1 mouse cellular context compared by ENCODE assay signal in genomic region chr7:16874190-16874589, GRCm38 (mm10).
TF ChIP-seq lines count a peak whose summit lies in the region.

No protein-coding gene starts in this region.

TF ChIP-seq in C2C12, 6 proteins besides CTCF, POLR2A, EP300 and RAD21:
- no peak for TF ChIP-seq USF1 (IDR thresholded peaks at IDR 0.05; ENCODE audit: low read depth)
- no peak for TF ChIP-seq CEBPB (IDR thresholded peaks at IDR 0.05; ENCODE audit: low read depth)
- TF ChIP-seq MAX (IDR thresholded peaks at IDR 0.05), result no peak
- no peak for TF ChIP-seq FOSL1 (IDR thresholded peaks at IDR 0.05; ENCODE audit: insufficient read depth, low read length, poor library complexity, severe bottlenecking)
- TF ChIP-seq MYOD1 (IDR thresholded peaks at IDR 0.05; ENCODE audit: control insufficient read depth, insufficient read length, low read depth), result no peak
- TF ChIP-seq MYOG (IDR thresholded peaks at IDR 0.05; ENCODE audit: control insufficient read depth, extremely low read depth, insufficient read length), result no peak
TF ChIP-seq in C2C12: peak in this region for 0.
